Mouse (Mus musculus) left cerebral cortex, postnatal 25 days (tissue): ENCODE data around the gene Gm20379. TPM values are rescaled to one million over a fixed set of nuclear protein-coding genes. Genes with fewer than 3 reads are reported as not detected.
A peak's percentile ranks its signal among the peaks of the same experiment; 100 is the strongest.

Experiments
- DNase-seq, 2 experiments: peaks; one replicate each; pipeline ENCODE4 v3.0.0; 2022; ENCODE audit warnings: low spot score in 2 of 2, mixed read lengths in 1 of 2
- intact Hi-C: fragments of 180-260 bp; cut with DNase I; formaldehyde crosslinking; loops from one replicate; pipeline ENCODE4 v1.15.1; 2025
- total RNA-seq, 2 experiments: library from RNA; stranded (reverse); gene quantifications; 2 replicates each; pipeline ENCODE4 v1.2.3; 2021

Gene Gm20379
- total RNA-seq, 2 experiments from 2014 or later = not detected

DNA sequence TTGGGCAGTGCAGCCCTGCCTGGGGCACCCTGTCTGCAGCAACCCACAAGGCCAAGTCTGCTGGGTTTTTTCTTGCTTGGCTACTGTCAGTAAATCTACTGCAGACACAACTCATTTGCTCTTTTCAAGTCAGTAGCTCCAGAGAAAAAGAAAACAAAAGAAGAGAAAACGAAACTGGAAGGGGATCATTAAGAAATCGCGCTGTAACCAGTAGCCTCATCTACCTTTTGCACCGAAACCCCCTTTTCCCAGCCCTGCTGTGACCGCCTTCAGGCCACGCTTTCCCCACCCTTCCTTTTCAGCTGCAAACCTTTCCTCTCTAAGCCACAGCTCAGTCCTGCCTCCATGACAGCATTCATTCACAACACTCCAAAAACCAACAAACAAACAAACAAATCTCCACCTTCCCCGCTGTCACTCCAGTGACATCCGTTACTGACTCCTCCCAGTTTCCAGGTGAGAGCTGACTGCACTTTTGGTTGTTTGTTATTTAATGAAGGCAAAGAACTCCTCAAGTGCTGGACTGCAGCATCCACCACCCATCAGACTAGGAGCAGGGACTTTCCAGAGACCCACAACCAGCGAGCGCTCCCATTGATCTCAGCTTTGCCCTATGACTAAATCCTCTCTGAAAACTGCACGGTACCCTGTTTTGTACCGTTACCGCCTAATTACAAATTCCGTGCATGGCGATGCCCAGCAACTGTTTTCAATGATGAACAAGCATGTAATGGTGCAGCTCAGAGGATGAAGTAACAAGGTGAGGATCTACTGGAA, 26.5 kb downstream of the Gm20379 start:
- DNase-seq = no peak
- intact Hi-C loops = no loop called here

DNA sequence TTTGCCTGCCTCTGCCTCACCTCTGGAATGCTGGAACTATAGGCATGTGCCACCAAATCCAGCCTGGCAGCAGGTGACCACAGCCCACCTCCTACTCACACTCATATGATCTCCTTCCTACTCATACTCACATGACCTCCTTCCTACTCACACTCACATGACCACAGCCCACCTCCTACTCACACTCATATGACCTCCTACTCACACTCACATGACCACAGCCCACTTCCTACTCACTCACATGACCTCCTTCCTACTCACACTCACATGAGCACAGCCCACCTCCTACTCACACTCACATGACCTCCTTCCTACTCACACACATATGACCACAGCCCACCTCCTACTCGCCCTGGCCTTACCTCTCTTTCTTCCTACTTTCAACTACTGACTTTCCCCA, 31.1 kb downstream of the Gm20379 start:
- no peak for DNase-seq
- intact Hi-C loops = loop anchor here (2.0 kb wide), 2 partner anchors 206 to 428 kb away; partner anchors contain the start of gene Rasgrf2

DNA sequence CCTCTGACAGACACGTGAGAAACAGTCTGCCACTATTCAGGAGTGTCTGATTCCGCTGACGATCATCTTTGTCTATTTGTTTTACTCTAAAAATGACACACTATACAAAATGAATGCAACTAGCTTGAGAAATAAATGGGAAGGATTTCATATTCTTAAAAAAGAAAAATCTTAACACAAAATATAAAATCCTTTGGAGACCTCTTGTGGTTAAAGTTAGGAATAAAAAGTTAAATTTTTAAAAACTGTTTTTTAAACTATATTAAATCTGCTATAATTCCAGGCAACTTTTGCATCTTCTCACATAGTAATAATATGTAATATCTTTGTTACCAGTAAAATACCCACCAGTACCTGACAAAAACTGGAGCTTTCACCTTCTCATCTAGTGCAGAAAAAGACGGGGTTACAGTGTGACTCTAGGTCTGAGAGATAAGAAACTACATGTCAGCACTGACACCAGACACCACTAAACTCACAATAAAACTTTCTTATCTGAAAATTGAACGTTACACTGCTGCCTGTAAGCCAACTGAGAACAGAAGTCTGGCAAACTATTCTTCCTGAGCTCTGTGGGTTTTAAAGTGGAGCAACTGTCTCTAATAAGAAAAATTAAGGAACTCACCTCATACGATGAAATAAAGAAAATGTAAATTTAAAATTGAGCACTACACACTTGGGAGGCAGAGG, 32.1 kb downstream of the Gm20379 start:
- intact Hi-C loops = loop anchor here (2.0 kb wide), 2 partner anchors 207 to 429 kb away; partner anchors contain the start of gene Rasgrf2
- DNase-seq = no peak

DNA sequence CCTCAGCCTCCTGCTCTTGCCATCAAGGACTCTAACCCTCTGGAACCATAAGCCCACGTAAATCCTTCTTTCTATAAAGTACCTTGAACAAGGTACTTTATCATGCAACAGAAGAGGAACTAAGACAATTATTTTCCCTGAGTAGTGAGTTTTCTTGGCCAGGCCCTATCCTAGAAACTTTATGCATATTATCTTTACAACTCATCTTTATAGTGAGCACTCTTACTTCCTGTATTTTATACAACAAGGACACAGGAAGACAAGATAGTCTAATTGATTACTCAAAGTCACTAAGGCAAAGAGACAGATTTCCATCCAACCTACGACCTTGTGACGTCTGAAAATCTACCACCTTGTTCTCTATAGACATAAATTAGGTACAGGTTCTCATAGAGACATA, 34.0 kb downstream of the Gm20379 start:
- intact Hi-C loops = loop anchor here (1.0 kb wide), 1 partner anchor 531 kb away; no protein-coding TSS in a partner anchor
- DNase-seq = no peak

DNA sequence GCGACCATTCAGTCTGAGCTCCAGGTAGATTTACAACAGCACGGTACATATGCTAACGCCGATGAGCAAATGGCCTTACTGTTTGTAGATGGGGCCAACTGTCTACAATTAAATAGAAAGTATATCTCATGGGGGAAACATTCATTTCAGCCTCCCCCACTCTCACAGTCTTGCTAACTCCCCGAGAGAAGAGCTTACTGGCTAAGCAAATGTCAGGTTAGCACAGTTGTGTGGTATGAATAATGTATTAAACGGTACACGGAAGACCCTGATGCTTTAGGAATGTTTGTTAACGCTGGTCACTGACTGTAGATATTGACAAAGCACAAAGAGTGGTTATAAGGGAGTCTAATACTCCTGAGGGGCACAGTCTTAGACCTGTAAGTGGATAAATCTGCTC, 38.3 kb downstream of the Gm20379 start:
- intact Hi-C loops = no loop called here
- DNase-seq = no peak

DNA sequence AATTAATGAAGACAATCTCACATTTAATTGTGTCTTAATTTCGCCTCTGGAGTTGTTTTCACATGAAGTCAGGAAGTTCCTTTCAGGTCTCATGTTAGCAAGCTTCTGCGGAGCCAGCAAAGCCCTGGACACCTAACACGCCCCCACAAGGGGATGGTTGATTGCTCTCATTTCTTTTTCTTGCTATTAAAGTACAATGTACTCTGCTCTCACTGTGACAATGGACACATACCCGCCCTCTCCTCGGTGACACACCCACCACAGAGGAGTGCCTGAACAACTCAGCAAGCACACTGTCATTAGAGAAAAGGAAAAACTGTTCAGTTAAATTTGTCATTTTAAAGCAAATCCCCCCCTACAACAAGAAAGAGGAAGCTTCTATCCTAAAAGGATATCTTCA, 40.6 kb downstream of the Gm20379 start:
- DNase-seq = no peak
- intact Hi-C loops = no loop called here

DNA sequence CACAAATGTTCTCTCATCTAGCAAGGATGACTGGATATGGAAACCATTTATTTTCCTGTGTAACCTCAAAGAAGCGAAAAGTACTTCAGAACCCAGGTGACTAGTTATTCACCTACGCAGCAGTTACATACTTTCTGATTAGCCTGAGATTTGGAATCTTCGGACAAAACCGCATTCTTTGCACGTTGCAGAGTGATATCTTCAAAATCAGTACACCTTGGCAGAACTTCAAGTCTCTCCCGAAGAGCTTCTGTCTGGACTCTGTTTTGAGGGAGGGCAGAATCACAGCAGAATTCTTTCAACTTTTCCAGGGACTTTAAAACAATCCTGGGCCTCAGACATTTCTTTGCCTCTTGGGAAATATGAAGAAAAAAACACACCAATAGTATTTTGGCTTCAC, 45.3 kb downstream of the Gm20379 start:
- DNase-seq = no peak
- intact Hi-C loops = no loop called here

DNA sequence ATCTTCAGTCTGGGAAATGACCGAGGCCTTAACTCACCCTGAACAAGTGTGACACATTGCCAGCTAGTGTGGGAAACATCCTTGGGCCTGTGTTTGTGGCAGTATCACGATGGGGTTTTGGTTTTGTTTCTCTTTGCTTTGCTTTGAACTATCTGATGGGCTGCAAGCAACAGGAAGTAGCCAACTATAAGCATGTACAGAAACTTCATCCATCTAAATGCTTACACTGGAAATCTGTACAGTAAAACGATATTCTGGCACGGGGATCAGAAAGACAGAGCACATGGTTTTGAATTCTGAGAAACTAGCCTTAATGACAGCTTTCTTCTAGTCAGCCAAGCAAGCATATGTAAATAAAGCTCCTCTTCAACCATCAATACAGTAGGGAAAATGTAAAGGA, 48.2 kb downstream of the Gm20379 start:
- intact Hi-C loops = loop anchor here (2.0 kb wide), 1 partner anchor 129 kb away; no protein-coding TSS in a partner anchor
- no peak for DNase-seq

DNA sequence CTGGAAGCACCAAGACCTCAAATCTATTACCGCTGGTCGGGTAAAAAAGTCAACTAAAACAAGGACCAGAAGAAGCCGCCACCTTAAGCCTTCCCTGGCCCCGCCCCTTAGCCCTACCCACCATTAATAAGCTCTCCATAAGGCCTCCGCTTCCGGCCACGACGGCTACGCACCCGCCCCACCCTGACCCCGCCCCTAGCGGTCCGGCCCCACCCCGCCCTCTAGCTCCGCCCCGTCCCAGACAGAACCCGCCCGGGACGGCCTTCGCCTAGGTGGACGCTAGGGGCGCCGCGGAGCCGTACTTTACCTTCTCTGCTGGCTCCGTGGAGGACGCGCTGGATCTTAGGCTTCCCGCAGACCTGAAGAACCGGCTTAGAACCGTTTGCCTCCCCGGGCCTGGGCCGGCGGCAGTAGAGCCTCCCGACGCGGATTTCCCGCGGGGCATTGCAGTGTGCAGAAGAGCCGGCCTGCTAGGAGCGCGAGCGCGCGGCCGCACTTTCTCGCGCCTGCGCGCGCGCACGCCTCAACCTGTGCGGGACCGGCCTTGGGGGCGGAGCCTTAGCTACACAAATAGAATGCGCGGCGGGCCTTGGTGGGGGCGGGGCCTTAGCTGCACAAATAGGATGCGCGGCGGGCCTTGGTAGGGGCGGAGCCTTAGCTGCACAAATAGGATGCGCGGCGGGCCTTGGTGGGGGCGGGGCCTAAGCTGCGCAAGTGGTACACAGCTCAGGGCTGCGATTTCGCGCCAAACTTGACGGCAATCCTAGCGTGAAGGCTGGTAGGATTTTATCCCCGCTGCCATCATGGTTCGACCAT, 48.9 kb downstream of the Gm20379 start, which contains the start of the genes Dhfr and Msh3:
TSS of gene Dhfr (plus strand) at position 271 of the 816 bp plus-strand sequence.
TSS of gene Msh3 (minus strand) at position 548 of the 816 bp plus-strand sequence.
- DNase-seq = peak; percentile 95 to 98
- intact Hi-C loops = loop anchor here (2.0 to 5.0 kb wide), 4 partner anchors 73 to 388 kb away; partner anchors contain the start of genes Ankrd34b and Zfyve16

DNA sequence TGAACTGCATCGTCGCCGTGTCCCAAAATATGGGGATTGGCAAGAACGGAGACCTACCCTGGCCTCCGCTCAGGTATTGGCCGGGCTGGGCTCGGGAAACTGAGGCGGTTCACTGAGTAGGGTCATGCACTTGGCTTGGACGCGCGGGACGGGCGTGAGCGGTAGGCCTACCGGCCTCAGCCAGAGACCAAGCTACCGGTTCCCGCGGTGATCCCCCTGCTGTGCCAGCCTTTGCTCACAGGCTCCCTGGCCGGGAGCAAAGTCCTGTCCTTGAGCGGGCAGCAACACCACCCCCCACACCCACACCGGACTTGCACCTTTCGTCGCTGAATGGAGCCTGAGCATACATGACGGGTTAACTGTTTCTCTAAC, 49.5 kb downstream of the Gm20379 start:
- no peak for DNase-seq
- intact Hi-C loops = loop anchor here (2.0 to 5.0 kb wide), 4 partner anchors 72 to 387 kb away; partner anchors contain the start of genes Ankrd34b and Zfyve16

DNA sequence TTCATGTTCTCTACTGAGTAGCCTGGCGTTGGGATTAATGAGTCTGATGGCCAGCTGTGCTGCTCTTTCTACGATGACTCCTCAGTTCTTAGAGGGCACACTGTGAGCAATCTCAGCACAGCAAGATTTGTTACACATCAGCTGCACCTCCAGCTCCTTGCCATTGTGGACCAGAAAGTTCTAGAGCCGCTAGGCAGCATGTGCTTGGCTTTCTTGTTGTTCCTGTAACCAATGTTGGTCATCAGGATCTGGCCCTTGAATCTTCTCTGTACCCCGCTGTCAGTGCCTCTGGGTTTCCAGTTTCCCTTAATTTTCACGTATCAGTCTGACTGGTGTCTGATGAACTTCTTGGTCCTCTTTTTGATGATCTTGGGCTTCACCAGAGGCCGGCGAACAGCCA, 50.6 kb downstream of the Gm20379 start:
- intact Hi-C loops = loop anchor here (5.0 kb wide), 3 partner anchors 71 to 386 kb away; partner anchors contain the start of genes Ankrd34b and Zfyve16

More for the DNA sequence above, 50.6 kb downstream of the Gm20379 start:
- DNase-seq = no peak

Other genes starting within 250 kb of the Gm20379 start
- gene Rasgrf2, start 174.3 kb upstream of the Gm20379 start, total RNA-seq = 100 to 1,000 TPM; 192 to 196 TPM
- 1 to 10 TPM; 1.1 to 1.3 TPM for gene Dhfr, start 48.7 kb downstream of the Gm20379 start, total RNA-seq
- gene Msh3, start 49.0 kb downstream of the Gm20379 start, total RNA-seq = 10 to 100 TPM; 22.7 to 24.9 TPM
- gene Ankrd34b, start 119.9 kb downstream of the Gm20379 start, total RNA-seq = 10 to 100 TPM; 18.2 to 20.5 TPM
- 10 to 100 TPM; 10.6 to 11.2 TPM for gene Fam151b, start 178.0 kb downstream of the Gm20379 start, total RNA-seq
- gene Zfyve16, start 224.9 kb downstream of the Gm20379 start, total RNA-seq = 10 to 100 TPM; 17.0 to 18.6 TPM